Mouse (Mus musculus) skeletal muscle tissue, adult 2 months (tissue): ENCODE measurements around the gene AW011738.
A peak's percentile ranks its signal among the peaks of the same experiment; 100 is the strongest.

Experiments used
- DNase-seq: peaks from one replicate; pipeline ENCODE4 v3.0.0-alpha.2; 2012; ENCODE audit warnings: low read depth, low spot score

Gene AW011738

GRCm38 (mm10) chr4:156197829-156198205 lies 5.3 kb upstream of the AW011738 start:
- peak; percentile 86 for DNase-seq

- DNase-seq, result peak; percentile 33
Observed at GRCm38 (mm10) chr4:156200623-156201475, 2.3 kb upstream of the AW011738 start, which contains the start of gene Isg15. Isg15 (minus strand) TSS chr4:156200818.

GRCm38 (mm10) chr4:156202462-156202893 lies 626 bp upstream of the AW011738 start:
- peak; percentile 27 for DNase-seq

- DNase-seq, result peak; percentile 25
Observed at GRCm38 (mm10) chr4:156203413-156204131, 468 bp downstream of the AW011738 start.

GRCm38 (mm10) chr4:156208872-156209271 lies 5.8 kb downstream of the AW011738 start:
- DNase-seq, result no peak

GRCm38 (mm10) chr4:156209963-156210635 lies 7.0 kb downstream of the AW011738 start:
- no peak for DNase-seq

- no peak for DNase-seq
Observed at GRCm38 (mm10) chr4:156213134-156213533, 10.0 kb downstream of the AW011738 start.

GRCm38 (mm10) chr4:156215649-156216048 lies 12.5 kb downstream of the AW011738 start, which contains the start of gene Perm1:
Perm1 (plus strand) TSS chr4:156215868.
- peak; percentile 95 for DNase-seq

- peak; percentile 66 for DNase-seq
Observed at GRCm38 (mm10) chr4:156216196-156216595, 13.1 kb downstream of the AW011738 start.

- DNase-seq, result peak; percentile 69
Observed at GRCm38 (mm10) chr4:156217022-156217669, 14.0 kb downstream of the AW011738 start.

GRCm38 (mm10) chr4:156217838-156218237 lies 14.7 kb downstream of the AW011738 start:
- no peak for DNase-seq

- peak; percentile 44 for DNase-seq
Observed at GRCm38 (mm10) chr4:156219936-156220335, 16.8 kb downstream of the AW011738 start.

- no peak for DNase-seq
Observed at GRCm38 (mm10) chr4:156224276-156224675, 21.2 kb downstream of the AW011738 start.

- no peak for DNase-seq
Observed at GRCm38 (mm10) chr4:156227752-156228392, 24.8 kb downstream of the AW011738 start.

- no peak for DNase-seq
Observed at GRCm38 (mm10) chr4:156228393-156229024, 25.4 kb downstream of the AW011738 start.

- DNase-seq, result no peak
Observed at GRCm38 (mm10) chr4:156234021-156234501, 31.0 kb downstream of the AW011738 start.

GRCm38 (mm10) chr4:156234701-156235213 lies 31.7 kb downstream of the AW011738 start, which contains the start of gene Plekhn1:
Plekhn1 (minus strand) TSS chr4:156234857.
- DNase-seq, result no peak

- no peak for DNase-seq
Observed at GRCm38 (mm10) chr4:156235360-156235770, 32.3 kb downstream of the AW011738 start.

- peak; percentile 78 for DNase-seq
Observed at GRCm38 (mm10) chr4:156235808-156236533, 32.9 kb downstream of the AW011738 start, which contains the start of gene Noc2l. Noc2l (plus strand) TSS chr4:156236010.
